Mouse (Mus musculus) intestine, embryonic 14.5 days (tissue): ENCODE measurements around the gene Ube2t. TPM values are rescaled to one million over a fixed set of nuclear protein-coding genes. Genes with fewer than 3 reads are reported as not detected.

ENCODE experiments used
- ATAC-seq: fragments of 200-750 bp; cut with Nextera tagmentation; replicated peaks from 2 replicates; pipeline ENCODE4 v1.8.0; 2017; ENCODE audit warnings: low read depth, moderate number of reproducible peaks, moderate TSS enrichment, moderate library complexity; ENCODE audit not compliant: low FRiP score, low TSS enrichment
- DNase-seq: peaks from one replicate; pipeline ENCODE4 v3.0.0-alpha.2; 2018; ENCODE audit warnings: low spot score
- H3K27ac ChIP-seq: fragments of 300-500 bp; sonication (generic); 2 replicates; pipeline ENCODE4 v1.5.1; 2014; ENCODE audit warnings: low read depth, mild to moderate bottlenecking, control low read depth
- H3K27me3 ChIP-seq: fragments of 300-500 bp; sonication (generic); replicated peaks from 2 replicates; pipeline ENCODE4 v1.6.1; 2014; ENCODE audit warnings: low read length, control low read depth; ENCODE audit not compliant: control insufficient read depth, insufficient read depth
- H3K36me3 ChIP-seq: fragments of 300-500 bp; sonication (generic); 2 replicates; pipeline ENCODE4 v1.6.1; 2014; ENCODE audit warnings: low read length, control low read depth; ENCODE audit not compliant: control insufficient read depth, insufficient read depth
- H3K4me1 ChIP-seq: fragments of 300-500 bp; sonication (generic); replicated peaks from 2 replicates; pipeline ENCODE4 v1.6.1; 2014; ENCODE audit warnings: low read length, control low read depth, mixed read lengths; ENCODE audit not compliant: control insufficient read depth, insufficient read depth
- H3K4me2 ChIP-seq: fragments of 300-500 bp; sonication (generic); 2 replicates; pipeline ENCODE4 v1.6.1; 2014; ENCODE audit warnings: low read length
- H3K4me3 ChIP-seq: fragments of 300-500 bp; sonication (generic); 2 replicates; pipeline ENCODE4 v1.5.1; 2014; ENCODE audit warnings: low read depth, low read length, control low read depth, mixed read lengths
- H3K9ac ChIP-seq: fragments of 300-500 bp; sonication (generic); 2 replicates; pipeline ENCODE4 v1.6.1; 2014; ENCODE audit warnings: mild to moderate bottlenecking, low read length
- H3K9me3 ChIP-seq: fragments of 300-500 bp; sonication (generic); 2 replicates; pipeline ENCODE4 v1.6.1; 2016; ENCODE audit warnings: low read length, control low read depth; ENCODE audit not compliant: control insufficient read depth
- WGBS: fragments of 180-500 bp; shearing (Covaris S2); extraction: QIAGEN DNeasy Blood & Tissue Kit; methylation state at CpG from one replicate; pipeline ENCODE4 v1.1.7; 2014; 5-methylcytosine and 5-hydroxymethylcytosine counted together
- polyA plus RNA-seq: library from polyadenylated mRNA; unstranded; fragments of >200 nt; fragmentation: Nextera tagmentation; extraction: Ambion mirVana; gene quantifications from 2 replicates; pipeline ENCODE4 v1.2.1, GENCODE M21; 2014

The Ube2t gene
- polyA plus RNA-seq, 1 experiment from 2014 or later: 32.9 TPM

- peaks cover 6% of the 10 kb centered on the region; the same call in 1 of the 2 replicates for H3K27me3 ChIP-seq
- H3K4me3 ChIP-seq: peak overlapping the region; percentile 36
- no peak overlapping the region for H3K27ac ChIP-seq
- H3K9ac ChIP-seq: peak overlapping the region; percentile 27; the same call in 1 of the 2 replicates
- ATAC-seq (peak; percentile 44), DNase-seq (peak; percentile 75)
- peak overlapping the region; percentile 75 for H3K4me2 ChIP-seq
- H3K36me3 ChIP-seq: no peaks in the 10 kb centered on the region
- H3K9me3 ChIP-seq: no peaks in the 10 kb centered on the region
- WGBS: 30% methylated on average over 48 of the region's 48 CpGs
- peaks cover 11% of the 10 kb centered on the region; the same call in 1 of the 2 replicates for H3K4me1 ChIP-seq
Observed at GRCm38 (mm10) chr1:134987173-134987961, 25.0 kb downstream of the Ube2t start.

GRCm38 (mm10) chr1:134987962-134988341 is 25.6 kb downstream of the Ube2t start:
- peaks cover 6% of the 10 kb centered on the region; the same call in 1 of the 2 replicates for H3K27me3 ChIP-seq
- H3K4me2 ChIP-seq: peak overlapping the region; percentile 75
- no peaks in the 10 kb centered on the region for H3K9me3 ChIP-seq
- H3K4me3 ChIP-seq: peak overlapping the region; percentile 36
- H3K36me3 ChIP-seq: no peaks in the 10 kb centered on the region
- DNase-seq: no peak
- ATAC-seq: peak; percentile 34
- peak overlapping the region; percentile 27; the same call in 1 of the 2 replicates for H3K9ac ChIP-seq
- peaks cover 11% of the 10 kb centered on the region; the same call in 1 of the 2 replicates for H3K4me1 ChIP-seq
- 11% methylated on average over 14 of the region's 14 CpGs for WGBS
- no peak overlapping the region for H3K27ac ChIP-seq

- Histone ChIP-seq H3K9ac (no peak overlapping the region), H3K36me3 (no peaks in the 10 kb centered on the region), H3K4me3 (no peak overlapping the region), H3K27ac (no peak overlapping the region), H3K4me2 (no peak overlapping the region), H3K27me3 (peaks cover 6% of the 10 kb centered on the region; the same call in 1 of the 2 replicates), H3K4me1 (peaks cover 11% of the 10 kb centered on the region; the same call in 1 of the 2 replicates), H3K9me3 (no peaks in the 10 kb centered on the region)
- ATAC-seq: no peak
- WGBS: 9% methylated on average over 7 of the region's 7 CpGs
- peak; percentile 87 for DNase-seq
Observed at GRCm38 (mm10) chr1:134989372-134989771, 27.0 kb downstream of the Ube2t start.

- DNase-seq (peak; percentile 48), ATAC-seq (no peak)
- Histone ChIP-seq H3K4me3 (no peak overlapping the region), H3K36me3 (no peaks in the 10 kb centered on the region), H3K4me1 (peaks cover 10% of the 10 kb centered on the region; the same call in 1 of the 2 replicates), H3K4me2 (no peak overlapping the region), H3K27me3 (peaks cover 6% of the 10 kb centered on the region; the same call in 1 of the 2 replicates), H3K27ac (no peak overlapping the region), H3K9ac (no peak overlapping the region), H3K9me3 (no peaks in the 10 kb centered on the region)
- 27% methylated on average over 8 of the region's 8 CpGs for whole genome bisulfite sequencing
Observed at GRCm38 (mm10) chr1:134992046-134992645, 29.8 kb downstream of the Ube2t start.

- Histone ChIP-seq H3K27me3 (0 out of 2 replicates have a peak, but pooled peaks cover 2% of the 10 kb centered on the region), H3K4me1 (peaks cover 6% of the 10 kb centered on the region; the same call in 1 of the 2 replicates), H3K36me3 (no peaks in the 10 kb centered on the region), H3K4me3 (no peak overlapping the region), H3K9ac (no peak overlapping the region), H3K9me3 (no peaks in the 10 kb centered on the region), H3K4me2 (no peak overlapping the region), H3K27ac (no peak overlapping the region)
- 79% methylated on average over 3 of the region's 3 CpGs for WGBS
- DNase-seq: no peak
- ATAC-seq: no peak
Observed at GRCm38 (mm10) chr1:134994739-134995138, 32.4 kb downstream of the Ube2t start.

GRCm38 (mm10) chr1:134995437-134995836 is 33.1 kb downstream of the Ube2t start:
- 72% methylated on average over 4 of the region's 4 CpGs for WGBS
- no peaks in the 10 kb centered on the region for H3K9me3 ChIP-seq
- H3K27me3 ChIP-seq: no peaks in the 10 kb centered on the region
- no peak overlapping the region for H3K4me3 ChIP-seq
- ATAC-seq: no peak
- peaks cover 6% of the 10 kb centered on the region; the same call in 1 of the 2 replicates for H3K4me1 ChIP-seq
- H3K9ac ChIP-seq: no peak overlapping the region
- H3K36me3 ChIP-seq: no peaks in the 10 kb centered on the region
- no peak for DNase-seq
- no peak overlapping the region for H3K4me2 ChIP-seq
- H3K27ac ChIP-seq: no peak overlapping the region

GRCm38 (mm10) chr1:134995954-134996353 is 33.6 kb downstream of the Ube2t start:
- WGBS: 18% methylated on average over 1 of the region's 1 CpGs
- no peaks in the 10 kb centered on the region for H3K9me3 ChIP-seq

GRCm38 (mm10) chr1:134996471-134996870 is 34.1 kb downstream of the Ube2t start:
- Histone ChIP-seq H3K27me3 (no peaks in the 10 kb centered on the region), H3K9ac (no peak overlapping the region), H3K4me2 (no peak overlapping the region), H3K4me3 (no peak overlapping the region), H3K4me1 (peaks cover 6% of the 10 kb centered on the region; the same call in 1 of the 2 replicates), H3K27ac (no peak overlapping the region), H3K36me3 (no peaks in the 10 kb centered on the region), H3K9me3 (no peaks in the 10 kb centered on the region)
- 91% methylated on average over 7 of the region's 7 CpGs for WGBS
- DNase-seq (no peak), ATAC-seq (no peak)

More at GRCm38 (mm10) chr1:134995954-134996353, 33.6 kb downstream of the Ube2t start:
- Histone ChIP-seq H3K27me3 (no peaks in the 10 kb centered on the region), H3K9ac (no peak overlapping the region), H3K36me3 (no peaks in the 10 kb centered on the region), H3K4me1 (peaks cover 6% of the 10 kb centered on the region; the same call in 1 of the 2 replicates), H3K4me3 (no peak overlapping the region), H3K27ac (no peak overlapping the region), H3K4me2 (no peak overlapping the region)
- no peak for ATAC-seq
- DNase-seq: no peak
